Mouse (Mus musculus) testis, adult 2 months (tissue): ENCODE measurements around the gene Acer2.

Experiments used
- CTCF ChIP-seq: fragments of 200-500 bp; IDR thresholded peaks from 2 replicates; pipeline ENCODE4 v1.5.1; 2012; ENCODE audit warnings: low read depth, mild to moderate bottlenecking, inconsistent platforms, low read length, moderate library complexity; ENCODE audit not compliant: control insufficient read depth, insufficient read depth, insufficient replicate concordance
- POLR2A ChIP-seq: fragments of 200-500 bp; IDR thresholded peaks from 2 replicates; pipeline ENCODE4 v1.6.1; 2012; ENCODE audit warnings: low read depth, mild to moderate bottlenecking, inconsistent platforms, low read length, moderate library complexity; ENCODE audit not compliant: control insufficient read depth

DNA sequence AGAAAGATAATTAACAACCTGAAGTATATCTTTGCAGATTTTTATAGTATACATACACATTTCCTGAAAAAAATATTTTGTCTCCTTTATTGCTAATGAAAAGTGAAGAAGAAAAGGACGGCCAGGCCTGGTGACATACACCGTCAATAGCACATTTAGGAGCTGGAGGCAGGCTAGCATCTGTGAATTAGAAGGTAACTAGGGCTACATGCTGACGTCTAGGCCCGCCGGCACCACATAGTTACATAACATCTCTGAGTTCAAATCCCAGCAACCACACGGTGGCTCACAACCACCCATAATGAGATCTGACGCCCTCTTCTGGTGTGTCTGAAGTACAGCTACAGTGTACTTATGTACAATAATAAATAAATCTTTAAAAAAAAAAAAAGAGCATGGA, 38.6 kb downstream of the Acer2 start:
- TF ChIP-seq CTCF, result no peak
- no peak for TF ChIP-seq POLR2A
